Comparison of ENCODE assay signal across 8 mouse cellular contexts in genomic region chr17:83955978-83956377, GRCm38 (mm10).
A peak's percentile ranks its signal among the peaks of the same experiment; 100 is the strongest.
DNase-seq lines count a peak whose midpoint lies in the region; ATAC-seq and TF ChIP-seq lines count a peak whose summit lies in the region.

No protein-coding gene starts in this region.

- no peaks in the 10 kb centered on the region for H3K27me3 ChIP-seq in liver, embryonic 15.5 days

- peak; percentile 33 for DNase-seq in embryo, embryonic 9.5 days (ENCODE audit: extremely low spot score)
- no peak for DNase-seq in embryo, embryonic 10.5 days (ENCODE audit: low spot score)
- DNase-seq in ES-E14 (ENCODE audit: low read depth, low spot score), result peak; percentile 85
- DNase-seq in kidney, adult 18-20 months, result peak; percentile 82
- no peak for DNase-seq in right cerebral cortex, postnatal 36 days (ENCODE audit: low spot score in 2 of 2)
- DNase-seq in thymus, postnatal 4 days, result no peak

- WGBS in liver, embryonic 15.5 days (ENCODE audit: insufficient replicate concordance), result 10% methylated on average over 5 of the region's 5 CpGs

- H3K4me2 ChIP-seq in liver, embryonic 15.5 days, result peak overlapping the region; percentile 47

- peak overlapping the region; percentile 43; the same call in 1 of the 2 replicates for H3K27ac ChIP-seq in ES-E14 (ENCODE audit: insufficient read depth, low read depth, low read length, poor library complexity, severe bottlenecking)
- peak overlapping the region; percentile 62 for H3K27ac ChIP-seq in liver, embryonic 15.5 days (replicated peaks)

- no peaks in the 10 kb centered on the region for H3K36me3 ChIP-seq in ES-E14 (ENCODE audit: control insufficient read depth, insufficient read depth, low read length, poor library complexity, severe bottlenecking)
- no peaks in the 10 kb centered on the region for H3K36me3 ChIP-seq in liver, embryonic 15.5 days (replicated peaks)

- no peak overlapping the region for H3K4me3 ChIP-seq in ES-E14 (ENCODE audit: insufficient read depth in 1 of 2, low read depth in 1 of 2, low read length in 2 of 2, poor library complexity in 1 of 2, severe bottlenecking in 1 of 2)
- H3K4me3 ChIP-seq in liver, embryonic 15.5 days (replicated peaks), result no peak overlapping the region

- no peak overlapping the region for H3K9ac ChIP-seq in ES-E14 (ENCODE audit: insufficient read depth, low read depth, low read length, poor library complexity, severe bottlenecking)
- H3K9ac ChIP-seq in liver, embryonic 15.5 days, result no peak overlapping the region

- in situ Hi-C loops in ES-E14 (cut with MboI; ENCODE audit: low sequenced_read_pairs in 2 of 2, unreplicated experiment in 2 of 2), result loop anchor here in 1 of 2 experiments (25.0 kb wide), 1 partner anchor 431 kb away; no protein-coding TSS in a partner anchor

- H3K4me1 ChIP-seq in ES-E14 (ENCODE audit: control insufficient read depth in 2 of 2, insufficient read depth in 2 of 2, low read length in 2 of 2, poor library complexity in 1 of 2), result peaks cover 11 to 47% of the 10 kb centered on the region in 2 experiments
- H3K4me1 ChIP-seq in liver, embryonic 15.5 days (replicated peaks), result peaks cover 77% of the 10 kb centered on the region

- no peak for ATAC-seq in liver, embryonic 15.5 days (ENCODE audit: insufficient read depth)
- ATAC-seq in granulocyte monocyte progenitor cell, adult 5-6 weeks (replicated peaks; ENCODE audit: poor library complexity, severe bottlenecking), result no peak

- no peaks in the 10 kb centered on the region for H3K9me3 ChIP-seq in ES-E14 (ENCODE audit: control insufficient read depth, insufficient read depth, low read depth, low read length)
- no peaks in the 10 kb centered on the region for H3K9me3 ChIP-seq in liver, embryonic 15.5 days (replicated peaks)

TF ChIP-seq in ES-E14, 5 proteins besides CTCF, POLR2A, EP300 and RAD21:
- TF ChIP-seq ZNF384 (IDR thresholded peaks at IDR 0.05; ENCODE audit: low read depth, low read length) (no peak), CHD2 (IDR thresholded peaks at IDR 0.05; ENCODE audit: low read depth, low read length) (no peak), ZC3H11A (IDR thresholded peaks at IDR 0.05; ENCODE audit: borderline replicate concordance, low read depth, low read length) (no peak), HCFC1 (IDR thresholded peaks at IDR 0.05; ENCODE audit: borderline replicate concordance, insufficient read depth, low read length) (no peak), MAFK (IDR thresholded peaks at IDR 0.05; ENCODE audit: insufficient read depth, low read depth, low read length) (no peak)
TF ChIP-seq in ES-E14: peak in this region for 0.

Comparison
In these comparisons a context has a peak if more than half of its experiments do, and no peak if none do; other contexts are left out.
1. DNase-seq: peak in embryo, embryonic 9.5 days (single experiment), ES-E14 (single experiment) and kidney, adult 18-20 months (single experiment); none in embryo, embryonic 10.5 days (single experiment), right cerebral cortex, postnatal 36 days (0 of 2) and thymus, postnatal 4 days (single experiment).